Mouse (Mus musculus) lung, embryonic 14.5 days (tissue): ENCODE measurements at regions not wholly inside any gene's neighbourhood (a gene's known extent, or its start where the extent isn't known, plus 50 kb on each side); places are given as distances from the start of the nearest gene placed in this dataset.

Experiments
- ATAC-seq: fragments of 200-750 bp; cut with Nextera tagmentation; 2 replicates; pipeline ENCODE4 v1.8.0; 2017; ENCODE audit warnings: mild to moderate bottlenecking, moderate TSS enrichment, moderate library complexity; ENCODE audit not compliant: insufficient read depth
- DNase-seq: peaks from one replicate; pipeline ENCODE4 v3.0.0-alpha.2; 2015
- H3K27ac ChIP-seq: fragments of 300-500 bp; sonication (generic); 2 replicates; pipeline ENCODE4 v1.5.1; 2014; ENCODE audit warnings: low read depth, mild to moderate bottlenecking, moderate library complexity
- H3K27me3 ChIP-seq: fragments of 300-500 bp; sonication (generic); 2 replicates; pipeline ENCODE4 v1.6.1; 2014; ENCODE audit warnings: low read length, control low read depth; ENCODE audit not compliant: insufficient read depth
- H3K36me3 ChIP-seq: fragments of 300-500 bp; sonication (generic); 2 replicates; pipeline ENCODE4 v1.6.1; 2014; ENCODE audit warnings: control low read depth; ENCODE audit not compliant: insufficient read depth
- H3K4me1 ChIP-seq: fragments of 300-500 bp; sonication (generic); 2 replicates; pipeline ENCODE4 v1.6.1; 2014; ENCODE audit warnings: antibody characterized with exemption, control low read depth; ENCODE audit not compliant: insufficient read depth
- H3K4me2 ChIP-seq: fragments of 300-500 bp; sonication (generic); 2 replicates; pipeline ENCODE4 v1.6.1; 2014; ENCODE audit warnings: mild to moderate bottlenecking
- H3K4me3 ChIP-seq: fragments of 300-500 bp; sonication (generic); 2 replicates; pipeline ENCODE4 v1.5.1; 2014; ENCODE audit warnings: low read depth, low read length
- H3K9ac ChIP-seq: fragments of 300-500 bp; sonication (generic); 2 replicates; pipeline ENCODE4 v1.6.1; 2014
- H3K9me3 ChIP-seq: fragments of 300-500 bp; sonication (generic); 2 replicates; pipeline ENCODE4 v1.6.1; 2016; ENCODE audit warnings: low read depth, low read length, control low read depth
- CTCF ChIP-seq: IDR thresholded peaks from 2 replicates; pipeline ENCODE4 v1.5.1; 2016; ENCODE audit warnings: antibody characterized with exemption, low read depth
- WGBS: fragments of 180-500 bp; shearing (Covaris S2); extraction: QIAGEN DNeasy Blood & Tissue Kit; methylation state at CpG from one replicate; pipeline ENCODE4 v1.1.7; 2014; 5-methylcytosine and 5-hydroxymethylcytosine counted together
- microRNA counts: library from miRNA; unstranded; fragments of <30 nt; microRNA quantifications from one replicate; lab custom pipeline; 2016
- microRNA-seq: library from miRNA; unstranded; fragments of <30 nt; microRNA quantifications from one replicate; pipeline ENCODE4, GENCODE M21; 2016; ENCODE audit warnings: borderline number of aligned reads

- Histone ChIP-seq H3K4me1 (no peaks in the 10 kb centered on the region), H3K9me3 (no peaks in the 10 kb centered on the region), H3K9ac (no peak overlapping the region), H3K4me3 (no peak overlapping the region), H3K4me2 (no peak overlapping the region), H3K27ac (no peak overlapping the region), H3K36me3 (no peaks in the 10 kb centered on the region), H3K27me3 (no peaks in the 10 kb centered on the region)
- DNase-seq (no peak), ATAC-seq (no peak)
- no peak for TF ChIP-seq CTCF
- WGBS: 85% methylated on average over 1 of the region's 1 CpGs
Measured at GRCm38 (mm10) chr15:68316116-68316515, 1815.4 kb upstream of the Lrrc6 start.

MicroRNA genes in the stretch of these regions (microRNA counts, 519-probe panel; counts per million panel counts)
- microRNA mmu-miR-30b (lab: Ali Mortazavi, UCI) (4,067 counts per million, percentile 84 among the panel's probes with 10 or more counts), microRNA mmu-miR-30d (lab: Ali Mortazavi, UCI) (3,245 counts per million, percentile 63 among the panel's probes with 10 or more counts)

Small RNAs in the stretch of these regions (microRNA-seq; reads per million reads assigned to microRNA genes)
- gene Mir30b: 217 reads per million, percentile 57 among the genes with 10 or more reads in this experiment
- 5,896 reads per million, percentile 90 among the genes with 10 or more reads in this experiment for gene Mir30d
